Mouse (Mus musculus): ENCODE measurements at regions not wholly inside any gene's neighbourhood (a gene's known extent, or its start where the extent isn't known, plus 50 kb on each side); places are given as distances from the start of the nearest gene placed in this dataset.

GRCm38 (mm10) chr5:132828993-132829392, 285.8 kb upstream of the Auts2 start:
- DNase-seq (ENCODE audit: extremely low spot score, low spot score), result no peak

- no peak for DNase-seq (ENCODE audit: extremely low spot score, low spot score)
These were observed 284.6 kb upstream of the Auts2 start for GRCm38 (mm10) chr5:132827555-132828333.

GRCm38 (mm10) chr5:132826009-132826408, 282.9 kb upstream of the Auts2 start:
- DNase-seq (ENCODE audit: extremely low spot score, low spot score), result no peak

- no peak for DNase-seq (ENCODE audit: extremely low spot score, low spot score)
These were observed 274.5 kb upstream of the Auts2 start for GRCm38 (mm10) chr5:132817665-132818064.

DNA sequence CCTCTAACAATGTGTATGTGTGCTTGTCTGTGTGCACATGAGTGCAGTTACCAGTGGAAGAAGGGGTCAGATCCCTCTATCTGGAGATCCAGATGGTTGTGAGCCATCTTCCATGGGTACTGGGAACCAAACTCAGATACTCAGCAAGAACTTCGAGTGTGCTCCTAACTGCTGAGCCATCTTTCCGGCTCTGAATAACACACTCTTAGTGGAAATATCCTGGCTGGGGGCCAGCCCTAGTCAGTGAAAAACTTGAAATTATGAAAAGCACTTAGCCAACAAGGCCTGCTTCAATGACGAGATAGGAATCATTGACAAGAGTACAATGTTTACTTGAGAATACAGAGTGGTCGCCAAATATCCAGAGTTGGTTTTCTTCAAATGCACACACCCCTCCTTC, 266.0 kb upstream of the Auts2 start:
- no peak for DNase-seq (ENCODE audit: extremely low spot score, low spot score)

- DNase-seq (ENCODE audit: extremely low spot score, low spot score), result no peak
These were observed 252.9 kb upstream of the Auts2 start for GRCm38 (mm10) chr5:132796061-132796460.

DNA sequence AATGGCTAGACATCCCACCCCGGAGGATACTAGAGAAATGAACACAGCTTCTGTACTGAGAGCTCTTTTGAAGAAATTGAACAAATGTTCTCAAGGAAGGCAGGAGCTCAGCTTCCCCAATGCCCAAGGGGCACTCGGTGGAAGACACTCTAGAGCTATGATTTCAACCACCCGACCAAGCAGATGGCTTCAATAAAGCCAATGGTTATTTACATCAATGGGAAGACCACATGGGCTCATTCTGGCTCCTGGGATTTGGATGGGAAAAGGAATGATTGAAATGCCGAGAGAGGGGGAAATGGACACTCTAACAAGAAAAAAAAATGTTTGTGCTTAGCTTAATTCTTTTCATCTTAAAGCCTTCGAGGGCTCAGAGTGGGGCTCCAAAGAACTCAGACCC, 249.3 kb upstream of the Auts2 start:
- no peak for DNase-seq (ENCODE audit: extremely low spot score, low spot score)

DNA sequence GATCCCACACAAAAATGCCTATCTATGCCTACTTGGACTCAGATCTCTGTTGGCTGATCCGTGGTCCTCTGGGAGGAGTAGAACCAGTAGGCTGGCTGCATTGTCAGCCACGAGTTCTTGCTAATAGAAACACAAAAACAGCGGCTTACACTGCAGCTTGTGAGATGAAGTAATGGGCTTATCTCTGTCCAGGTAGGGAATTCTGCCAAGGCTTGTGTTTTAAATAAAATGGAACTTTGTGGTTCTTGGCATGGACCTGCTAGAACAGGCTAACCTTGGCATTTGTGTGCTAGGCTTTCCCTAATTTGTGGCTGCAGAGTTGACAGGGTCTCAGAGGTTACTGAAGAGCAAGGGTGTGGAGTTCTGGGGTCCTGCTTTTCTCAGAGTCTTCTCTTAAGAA, 242.1 kb upstream of the Auts2 start:
- DNase-seq (ENCODE audit: extremely low spot score, low spot score), result no peak

GRCm38 (mm10) chr5:132784791-132785190, 241.6 kb upstream of the Auts2 start:
- DNase-seq (ENCODE audit: extremely low spot score, low spot score), result no peak

DNA sequence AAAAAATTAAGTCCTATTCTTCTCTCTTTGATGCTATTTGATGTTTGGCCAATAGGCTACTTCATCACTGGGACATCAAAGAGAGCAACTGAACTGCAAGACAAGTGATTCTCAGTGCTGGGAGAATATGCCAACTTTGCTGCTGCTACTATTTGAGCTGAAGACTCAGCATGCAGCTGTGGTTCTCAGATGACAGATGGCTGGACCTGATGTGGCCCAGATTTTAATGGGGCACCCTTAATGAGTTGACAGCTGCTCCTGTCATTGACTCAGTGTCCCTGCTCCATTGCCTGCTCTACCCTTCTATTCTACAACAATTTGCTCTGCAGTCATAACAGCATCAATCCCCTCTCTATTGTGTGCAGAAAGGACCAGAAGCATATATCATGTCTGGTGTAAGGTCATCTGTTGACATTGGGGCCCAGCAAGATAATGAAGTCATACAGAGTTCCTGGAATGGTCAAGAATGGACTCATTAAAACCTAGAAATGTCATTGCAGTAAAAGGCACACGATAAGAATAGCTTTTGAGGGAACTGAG, 231.1 kb upstream of the Auts2 start:
- no peak for DNase-seq (ENCODE audit: extremely low spot score, low spot score)

DNA sequence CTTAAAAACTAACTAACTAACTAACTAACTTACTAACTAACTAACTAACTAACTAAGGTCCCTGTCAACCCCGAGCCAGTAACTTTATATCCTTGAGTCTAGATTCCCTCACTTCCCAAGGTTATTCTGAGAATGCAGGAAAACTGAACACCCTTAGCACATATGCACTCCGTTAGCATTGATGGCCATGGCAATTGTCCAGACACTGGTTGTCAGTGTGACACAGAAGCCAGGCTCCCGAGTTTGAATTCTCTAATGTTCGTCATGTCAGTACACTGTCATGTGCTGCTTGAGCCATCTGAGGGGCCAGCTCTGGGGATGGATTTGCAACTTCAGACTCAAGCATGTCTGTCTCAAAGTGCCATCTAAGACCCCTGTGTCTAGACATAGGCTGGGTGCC, 217.3 kb upstream of the Auts2 start:
- no peak for DNase-seq (ENCODE audit: extremely low spot score, low spot score)

DNA sequence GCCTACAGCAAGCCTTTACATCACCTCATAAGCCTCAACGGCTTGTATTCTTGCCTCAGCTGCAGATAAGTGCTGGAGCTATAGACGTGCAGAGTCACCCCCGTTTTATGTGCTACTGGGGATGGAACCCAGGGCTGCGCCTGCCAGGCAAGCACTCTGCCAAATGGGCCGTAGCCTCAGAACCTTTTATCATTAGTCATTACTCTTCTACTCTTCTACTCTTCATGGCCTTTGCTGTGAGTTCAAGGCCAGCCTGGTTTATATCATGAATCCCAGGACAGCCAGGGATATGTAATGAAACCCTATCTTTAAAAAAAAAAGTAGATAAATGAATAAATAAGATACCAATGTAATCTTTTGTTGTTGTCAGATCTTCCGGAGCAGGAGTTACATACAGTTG, 216.6 kb upstream of the Auts2 start:
- no peak for DNase-seq (ENCODE audit: extremely low spot score, low spot score)

GRCm38 (mm10) chr5:132758941-132759340, 215.8 kb upstream of the Auts2 start:
- no peak for DNase-seq (ENCODE audit: extremely low spot score, low spot score)

DNA sequence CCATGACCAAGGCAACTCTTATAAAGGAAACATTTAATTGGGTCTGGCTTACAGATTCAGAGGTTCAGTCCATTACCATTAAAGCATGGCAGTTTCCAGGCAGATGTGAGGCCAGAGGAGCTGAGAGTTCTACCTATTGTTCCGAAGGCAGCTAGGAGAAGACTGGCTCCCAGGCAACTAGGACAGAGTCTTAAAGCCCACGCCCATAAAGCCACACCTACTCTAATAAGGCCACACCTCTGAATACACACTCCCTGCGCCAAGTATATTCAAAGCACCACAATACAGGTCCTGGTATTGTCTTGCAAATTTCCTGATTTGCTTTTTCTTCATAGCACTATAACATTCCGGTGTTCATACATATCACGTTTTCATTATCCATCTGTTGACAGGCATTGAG, 194.8 kb upstream of the Auts2 start:
- DNase-seq (ENCODE audit: extremely low spot score, low spot score), result no peak

GRCm38 (mm10) chr5:132728689-132729189, 185.6 kb upstream of the Auts2 start:
- DNase-seq (ENCODE audit: extremely low spot score, low spot score), result no peak

DNA sequence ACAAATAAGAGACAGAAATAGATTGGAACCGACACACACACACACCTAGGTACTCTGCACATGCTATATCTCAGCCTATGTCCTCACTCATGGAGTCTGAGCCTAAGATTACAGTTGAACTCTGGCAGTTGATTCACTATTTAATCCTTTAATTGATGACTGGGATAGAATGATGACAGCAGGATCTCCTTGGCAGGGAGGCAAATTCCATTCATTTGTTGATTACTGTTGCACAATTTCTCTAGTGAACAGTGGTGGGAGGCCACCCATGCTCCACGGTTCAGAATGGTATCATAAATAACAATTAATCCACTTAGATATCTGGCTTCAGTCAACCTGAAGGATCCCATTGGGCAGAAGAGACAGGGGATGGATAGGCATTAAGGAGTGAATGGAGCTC, 181.3 kb upstream of the Auts2 start:
- no peak for DNase-seq (ENCODE audit: extremely low spot score, low spot score)

DNA sequence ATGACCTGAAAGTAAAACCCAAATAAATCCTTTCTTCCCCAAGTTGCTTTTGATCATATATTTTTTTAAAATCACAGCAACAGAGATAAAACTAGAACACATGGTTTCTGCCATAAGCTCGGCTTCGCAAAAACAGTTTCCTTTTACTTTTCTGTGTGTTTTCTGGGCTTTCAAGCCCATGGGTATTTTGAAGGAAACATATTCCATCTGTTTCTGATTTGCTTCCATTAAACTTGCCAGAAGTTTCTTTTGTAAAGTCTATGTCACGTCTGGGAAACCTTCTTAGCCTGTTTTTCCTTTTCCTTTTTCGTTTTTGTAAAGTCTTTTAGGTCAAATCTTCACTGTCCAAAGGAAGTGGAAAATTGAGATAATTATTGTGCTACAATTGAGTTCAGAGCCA, 167.2 kb upstream of the Auts2 start:
- no peak for DNase-seq (ENCODE audit: extremely low spot score, low spot score)

GRCm38 (mm10) chr5:132707531-132707930, 164.4 kb upstream of the Auts2 start:
- no peak for DNase-seq (ENCODE audit: extremely low spot score, low spot score)

- no peak for DNase-seq (ENCODE audit: extremely low spot score, low spot score)
These were observed 160.4 kb upstream of the Auts2 start for GRCm38 (mm10) chr5:132703455-132704100.

DNA sequence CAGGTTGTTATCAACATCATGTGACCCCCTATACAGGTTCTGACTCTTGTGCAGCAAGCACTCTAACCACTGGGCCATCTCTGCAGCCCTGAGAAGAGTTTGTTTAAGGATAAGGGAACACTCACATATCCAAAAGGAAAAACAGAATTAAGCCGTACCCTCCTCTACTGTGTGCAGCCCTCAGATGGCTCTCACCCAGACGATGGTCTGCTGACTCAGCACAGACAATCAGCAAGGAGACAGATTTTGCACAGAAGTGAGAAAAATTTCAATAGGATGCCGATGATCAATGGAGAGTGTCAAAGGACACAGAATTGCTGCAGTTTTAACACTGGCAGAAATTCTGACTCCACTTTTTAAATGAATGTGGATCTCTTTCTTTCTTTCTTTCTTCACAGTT, 159.4 kb upstream of the Auts2 start:
- no peak for DNase-seq (ENCODE audit: extremely low spot score, low spot score)

DNA sequence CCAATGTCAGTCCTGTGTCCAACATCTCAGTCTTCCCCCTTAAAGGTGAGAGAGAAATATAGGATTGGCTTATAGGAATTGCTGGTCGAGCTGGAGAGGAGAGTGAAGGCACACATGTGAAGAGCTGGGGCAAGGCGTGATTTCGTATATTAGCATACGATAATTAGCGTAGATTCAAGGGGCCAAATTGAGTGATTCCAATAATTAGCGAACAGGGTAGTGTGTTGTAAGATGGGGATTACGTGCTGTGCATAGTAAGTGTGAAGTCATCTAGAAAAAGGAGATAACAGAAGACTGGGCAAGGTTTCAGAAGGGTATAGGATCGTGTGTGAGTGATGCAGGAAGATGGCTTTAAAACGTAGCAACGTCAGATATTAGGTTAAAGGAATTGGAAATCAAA, 147.6 kb upstream of the Auts2 start:
- DNase-seq (ENCODE audit: extremely low spot score, low spot score), result no peak

DNA sequence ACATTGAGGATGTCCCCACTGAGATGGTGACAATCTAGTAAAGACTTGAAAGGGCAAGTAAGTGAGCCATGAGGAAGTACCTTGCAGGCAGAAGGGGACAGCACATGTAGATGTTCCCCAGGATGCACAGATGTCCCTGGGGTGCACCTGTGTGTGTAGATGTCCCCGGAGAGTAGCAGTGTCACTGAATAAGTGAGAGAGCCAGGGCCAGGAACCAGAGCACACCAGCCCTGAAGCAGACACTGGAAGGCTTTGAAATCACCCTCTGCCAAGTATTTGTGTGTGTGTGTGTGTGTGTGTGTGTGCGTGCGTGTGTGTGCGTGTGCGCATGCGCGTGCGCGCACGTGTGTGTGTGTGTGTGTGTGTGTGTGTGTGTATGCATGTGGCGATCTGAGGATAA, 132.1 kb upstream of the Auts2 start:
- DNase-seq (ENCODE audit: extremely low spot score, low spot score), result no peak

All from neural tube, embryonic 10.5 days (tissue).